Mouse (Mus musculus): ENCODE results near the gene Hist1h4f.
A peak's percentile ranks its signal among the peaks of the same experiment; 100 is the strongest.
"Not testable (repeated sequence)": the region's sequence is repeated elsewhere in the genome, so short reads cannot be mapped to it uniquely, and the experiment has no call there.

Hist1h4f gene

GRCm38 (mm10) chr13:23554393-23554792 is 2.9 kb upstream of the Hist1h4f start:
- no peak for DNase-seq

GRCm38 (mm10) chr13:23552962-23553361 is 1.5 kb upstream of the Hist1h4f start, which contains the start of gene Hist1h1d:
Gene Hist1h1d (plus strand): TSS chr13:23553262.
- DNase-seq: no peak

DNA sequence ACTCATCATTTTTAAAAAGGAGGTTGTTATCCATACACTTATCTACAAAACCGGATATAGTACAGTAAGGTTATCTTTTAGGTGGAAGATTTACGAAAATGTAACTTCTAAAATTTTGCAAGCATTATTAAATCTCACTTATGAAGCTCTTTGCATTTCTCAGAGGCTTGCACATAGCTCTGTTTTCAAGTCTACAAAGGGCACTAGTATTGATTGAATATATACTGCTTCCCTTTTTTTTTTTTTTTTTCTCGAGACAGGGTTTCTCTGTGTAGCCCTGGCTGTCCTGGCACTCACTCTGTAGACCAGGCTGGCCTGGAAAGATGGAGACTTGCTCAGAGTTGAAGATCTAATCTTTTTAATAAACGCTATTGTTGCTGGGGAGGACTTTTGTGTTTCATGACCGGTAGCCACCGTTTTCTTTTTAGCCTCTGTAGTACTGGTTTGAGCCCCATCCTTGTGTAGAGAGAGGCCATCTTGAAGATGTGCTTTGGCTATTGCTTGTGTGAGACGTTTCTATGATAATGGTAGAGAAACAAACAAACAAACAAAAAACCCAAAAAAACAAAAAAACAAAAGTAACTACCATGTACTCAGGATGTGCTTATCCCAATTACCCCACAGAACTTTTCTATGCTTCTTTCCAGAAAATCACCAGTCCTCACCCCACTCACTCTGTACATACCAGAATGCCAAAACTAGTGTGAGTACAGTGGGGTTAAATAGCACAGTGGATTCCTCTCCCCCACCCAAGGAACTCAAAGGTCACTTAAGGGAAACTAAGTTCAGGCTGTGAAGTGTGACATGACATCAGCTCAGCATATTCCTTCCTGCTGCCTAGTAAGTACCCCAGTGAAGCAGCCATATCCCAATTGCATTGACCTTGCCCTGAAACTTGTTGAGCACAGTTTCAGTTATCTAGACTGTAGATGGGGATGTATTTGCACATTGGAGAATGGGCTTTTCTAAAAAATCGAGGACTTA is 775 bp upstream of the Hist1h4f start:
- no peak for DNase-seq

GRCm38 (mm10) chr13:23550761-23551145 is 695 bp downstream of the Hist1h4f start:
- no peak for DNase-seq

- no peak for DNase-seq
These were observed 4.8 kb downstream of the Hist1h4f start for GRCm38 (mm10) chr13:23546694-23547093.

GRCm38 (mm10) chr13:23544787-23545120 is 6.7 kb downstream of the Hist1h4f start:
- not testable (repeated sequence) for DNase-seq

GRCm38 (mm10) chr13:23543965-23544786 is 7.3 kb downstream of the Hist1h4f start, which contains the start of gene Hist1h3f:
Gene Hist1h3f (plus strand): TSS chr13:23544052.
- DNase-seq: peak; percentile 89

- peak; percentile 85 for DNase-seq
These were observed 8.3 kb downstream of the Hist1h4f start, which contains the start of gene Hist1h2bh for GRCm38 (mm10) chr13:23542999-23543607. Gene Hist1h2bh (minus strand): TSS chr13:23543392.

- not testable (repeated sequence) for DNase-seq
These were observed 9.0 kb downstream of the Hist1h4f start for GRCm38 (mm10) chr13:23542225-23542980.

GRCm38 (mm10) chr13:23541497-23541896 is 10.0 kb downstream of the Hist1h4f start:
- DNase-seq: no peak

DNA sequence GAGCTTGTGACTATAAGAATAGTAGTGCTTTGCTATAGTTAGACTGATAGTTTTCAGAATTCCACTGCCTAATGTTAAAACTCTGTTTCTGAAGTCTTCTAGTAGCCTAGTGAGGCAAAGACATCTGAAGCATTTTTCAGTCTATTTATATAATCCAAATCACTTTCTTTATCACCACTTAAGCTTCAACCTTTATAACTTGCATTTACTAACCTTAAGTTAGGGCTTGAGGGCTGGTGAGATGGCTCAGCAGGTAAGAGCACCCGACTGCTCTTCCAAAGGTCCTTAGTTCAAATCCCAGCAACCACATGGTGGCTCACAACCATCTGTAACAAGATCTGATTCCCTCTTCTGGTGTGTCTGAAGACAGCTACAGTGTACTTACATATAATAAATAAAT is 11.6 kb downstream of the Hist1h4f start:
- not testable (repeated sequence) for DNase-seq

GRCm38 (mm10) chr13:23538249-23538648 is 13.2 kb downstream of the Hist1h4f start:
- DNase-seq: no peak

DNA sequence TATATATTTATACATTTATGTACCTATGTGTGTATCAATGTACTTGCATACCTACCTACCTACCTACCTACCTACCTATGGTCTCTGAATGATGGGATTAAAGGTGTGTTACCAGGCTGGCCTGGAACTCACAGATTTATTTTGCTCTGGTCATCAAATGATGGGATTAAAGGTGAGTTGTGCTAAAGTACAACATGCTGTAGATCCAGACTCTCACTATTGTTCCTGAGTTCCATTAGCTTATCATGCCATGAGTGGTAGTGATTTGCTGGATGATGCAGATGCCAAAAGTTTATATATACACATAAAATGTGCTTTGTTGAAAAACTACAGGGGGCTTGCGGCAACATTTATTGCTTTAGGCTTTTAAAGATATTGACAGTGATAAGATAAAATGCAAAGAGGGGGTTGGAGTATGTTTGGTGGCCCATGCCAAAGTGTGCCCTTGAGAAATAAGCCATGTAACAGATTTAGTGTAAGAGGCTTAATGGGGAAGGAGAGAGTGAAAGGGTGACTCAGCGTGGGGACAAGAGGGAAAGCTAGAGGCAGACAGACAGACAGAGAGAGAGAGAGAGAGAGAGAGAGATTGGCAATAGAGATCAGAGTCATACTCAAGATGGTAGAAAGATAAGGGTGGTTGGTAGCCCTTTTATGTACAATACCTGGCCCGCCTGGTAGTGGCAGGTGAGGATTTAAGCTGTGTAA is 14.3 kb downstream of the Hist1h4f start:
- no peak for DNase-seq

- DNase-seq: no peak
These were observed 15.2 kb downstream of the Hist1h4f start for GRCm38 (mm10) chr13:23536076-23536822.

DNA sequence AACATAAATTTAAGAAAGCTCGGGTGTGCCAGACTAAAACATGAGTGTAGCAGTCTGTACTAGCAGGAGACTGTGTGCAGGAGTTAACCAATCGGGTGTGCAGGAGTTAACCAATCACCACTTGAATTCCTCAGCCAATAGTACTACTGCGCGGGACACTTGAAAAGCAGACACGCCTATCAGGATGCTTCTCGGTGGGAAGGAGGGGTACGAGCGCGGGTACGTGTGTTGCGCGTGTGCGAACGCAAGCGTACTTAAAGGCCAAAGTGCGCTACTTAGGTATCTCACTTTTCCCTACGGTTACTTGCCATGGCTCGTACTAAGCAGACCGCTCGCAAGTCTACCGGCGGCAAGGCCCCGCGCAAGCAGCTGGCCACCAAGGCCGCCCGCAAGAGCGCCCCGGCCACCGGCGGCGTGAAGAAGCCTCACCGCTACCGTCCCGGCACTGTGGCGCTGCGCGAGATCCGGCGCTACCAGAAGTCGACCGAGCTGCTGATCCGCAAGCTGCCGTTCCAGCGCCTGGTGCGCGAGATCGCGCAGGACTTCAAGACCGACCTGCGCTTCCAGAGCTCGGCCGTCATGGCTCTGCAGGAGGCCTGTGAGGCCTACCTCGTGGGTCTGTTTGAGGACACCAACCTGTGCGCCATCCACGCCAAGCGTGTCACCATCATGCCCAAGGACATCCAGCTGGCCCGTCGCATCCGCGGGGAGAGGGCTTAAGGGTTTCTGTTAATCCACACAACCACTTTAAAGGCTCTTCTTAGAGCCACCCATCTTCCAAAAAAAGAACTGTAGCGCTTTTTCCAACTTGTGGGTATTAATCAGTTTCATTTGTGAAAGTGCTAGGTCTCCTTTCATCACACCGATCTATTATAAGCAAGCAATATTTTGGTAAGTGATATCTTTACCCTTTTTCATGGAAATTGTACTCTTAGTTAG is 16.0 kb downstream of the Hist1h4f start, which contains the start of gene Hist1h3g:
Gene Hist1h3g, plus strand, starts transcription at position 286 of the 939 bp plus-strand sequence.
- DNase-seq: peak; percentile 82

DNA sequence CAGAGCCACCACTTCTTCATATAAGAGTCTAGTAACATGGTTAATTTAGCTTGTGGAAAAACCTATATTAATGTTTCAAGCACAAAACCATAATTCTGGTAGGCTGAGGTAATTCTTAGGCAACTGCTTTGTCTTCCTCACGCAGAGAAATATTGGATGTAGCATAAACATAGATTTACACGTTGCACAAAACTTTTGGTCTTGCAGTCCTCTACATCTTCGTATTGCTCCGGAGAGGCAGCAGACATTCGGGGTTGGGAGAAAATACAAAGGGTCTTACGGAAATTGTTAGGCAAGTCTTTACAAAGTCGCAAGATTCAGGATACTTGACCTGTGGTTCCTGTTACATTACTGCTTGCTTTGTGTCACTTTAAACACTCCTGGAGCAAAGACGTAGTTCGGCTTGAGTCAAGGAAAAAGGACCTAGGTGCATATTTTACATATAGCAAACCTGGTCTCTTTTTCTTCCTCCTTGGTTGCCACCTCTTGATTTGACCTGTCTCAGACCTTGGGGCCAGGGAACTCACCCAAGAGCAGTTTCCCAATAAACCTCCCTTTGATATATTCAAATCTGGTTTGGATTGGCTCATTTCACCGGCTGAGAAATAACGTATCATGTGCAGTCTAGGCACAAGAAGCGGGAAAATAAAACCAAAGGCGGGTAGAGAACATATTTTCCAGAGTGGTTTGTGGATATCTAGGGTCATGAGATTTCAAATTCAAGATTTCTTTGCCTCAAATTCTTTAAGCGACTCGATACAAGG is 16.9 kb downstream of the Hist1h4f start:
- DNase-seq: peak; percentile 36

- DNase-seq: peak; percentile 66
These were observed 17.7 kb downstream of the Hist1h4f start, which contains the start of gene Hist1h2af for GRCm38 (mm10) chr13:23533560-23534367. Gene Hist1h2af (plus strand): TSS chr13:23533906.
